ENCODE assay signal across 13 mouse cellular contexts in genomic region chr7:117729067-117729466, GRCm38 (mm10).
DNase-seq lines count a peak whose midpoint lies in the region; ATAC-seq and TF ChIP-seq lines count a peak whose summit lies in the region.
"Had no signal": no experiment of that assay in that cellular context is flagged by ENCODE, and none has a peak within 500 bp of the region (broad histone marks: within the 10 kb centered on the region; RNA-seq: fewer than 3 reads in every experiment).

No protein-coding gene starts in this region.

- H3K36me3 ChIP-seq in embryonic facial prominence, embryonic 10.5 days (replicated peaks), result no peaks in the 10 kb centered on the region
- H3K36me3 ChIP-seq: hindbrain, embryonic 15.5 days; stomach, embryonic 15.5 days had no signal

- 75% methylated on average over 4 of the region's 4 CpGs for WGBS in embryonic facial prominence, embryonic 10.5 days

- no peak for ATAC-seq in megakaryocyte-erythroid progenitor cell, adult 5-6 weeks (replicated peaks; ENCODE audit: low FRiP score, low TSS enrichment, poor library complexity, severe bottlenecking)

- peak; percentile 54 for TF ChIP-seq CTCF in layer of hippocampus, adult 2 months (conservative IDR thresholded peaks at IDR 0.05)

- DNase-seq in cerebellum, postnatal 10 days, result peak; percentile 31 to 37
- no peak for DNase-seq in cerebellum, adult 11 months
- no peak for DNase-seq in layer of hippocampus, adult 2 months (ENCODE audit: low spot score in 2 of 2)
- DNase-seq in layer of hippocampus, adult 8-10 months (ENCODE audit: low spot score in 2 of 2), result no peak
- peak; percentile 44 for DNase-seq in ES-CJ7 (ENCODE audit: low read depth, low spot score)
- DNase-seq in embryonic facial prominence, embryonic 10.5 days (ENCODE audit: low spot score), result peak; percentile 11
- DNase-seq in cerebellum, adult 9-11 months, result no peak
- DNase-seq: cerebellum, adult 9-10 months; gastrocnemius, postnatal 36 days; right cerebral cortex, adult 18-20 months had no signal

- no peak overlapping the region for H3K27ac ChIP-seq in layer of hippocampus, adult 2 months
- H3K27ac ChIP-seq in embryonic facial prominence, embryonic 10.5 days (replicated peaks), result no peak overlapping the region
- H3K27ac ChIP-seq: hindbrain, embryonic 15.5 days; stomach, embryonic 15.5 days had no signal

- peaks cover 7% of the 10 kb centered on the region; the same call in 1 of the 2 replicates for H3K9me3 ChIP-seq in embryonic facial prominence, embryonic 10.5 days
- H3K9me3 ChIP-seq: hindbrain, embryonic 15.5 days; stomach, embryonic 15.5 days had no signal

- no peak overlapping the region for H3K4me3 ChIP-seq in layer of hippocampus, adult 2 months
- H3K4me3 ChIP-seq in embryonic facial prominence, embryonic 10.5 days, result no peak overlapping the region
- H3K4me3 ChIP-seq: hindbrain, embryonic 15.5 days; stomach, embryonic 15.5 days had no signal

- H3K27me3 ChIP-seq in embryonic facial prominence, embryonic 10.5 days (replicated peaks; ENCODE audit: low read depth, poor library complexity, severe bottlenecking), result no peaks in the 10 kb centered on the region
- H3K27me3 ChIP-seq: hindbrain, embryonic 15.5 days; stomach, embryonic 15.5 days had no signal

- no peaks in the 10 kb centered on the region for H3K4me1 ChIP-seq in embryonic facial prominence, embryonic 10.5 days
- H3K4me1 ChIP-seq: hindbrain, embryonic 15.5 days; stomach, embryonic 15.5 days had no signal

Comparison
In these comparisons a context has a peak if more than half of its experiments do, and no peak if none do; other contexts are left out.
1. DNase-seq: peak in cerebellum, postnatal 10 days (2 of 2), ES-CJ7 (single experiment) and embryonic facial prominence, embryonic 10.5 days (single experiment); none in cerebellum, adult 11 months (single experiment), layer of hippocampus, adult 2 months (0 of 2), layer of hippocampus, adult 8-10 months (0 of 2) and cerebellum, adult 9-11 months (single experiment).